Mouse (Mus musculus) testis, postnatal 10 days (tissue): ENCODE measurements at regions not wholly inside any gene's neighbourhood (a gene's known extent, or its start where the extent isn't known, plus 50 kb on each side); places are given as distances from the start of the nearest gene placed in this dataset.

Experiments used
- DNase-seq: peaks from one replicate; pipeline ENCODE4 v3.0.0; 2021; ENCODE audit warnings: low spot score

DNA sequence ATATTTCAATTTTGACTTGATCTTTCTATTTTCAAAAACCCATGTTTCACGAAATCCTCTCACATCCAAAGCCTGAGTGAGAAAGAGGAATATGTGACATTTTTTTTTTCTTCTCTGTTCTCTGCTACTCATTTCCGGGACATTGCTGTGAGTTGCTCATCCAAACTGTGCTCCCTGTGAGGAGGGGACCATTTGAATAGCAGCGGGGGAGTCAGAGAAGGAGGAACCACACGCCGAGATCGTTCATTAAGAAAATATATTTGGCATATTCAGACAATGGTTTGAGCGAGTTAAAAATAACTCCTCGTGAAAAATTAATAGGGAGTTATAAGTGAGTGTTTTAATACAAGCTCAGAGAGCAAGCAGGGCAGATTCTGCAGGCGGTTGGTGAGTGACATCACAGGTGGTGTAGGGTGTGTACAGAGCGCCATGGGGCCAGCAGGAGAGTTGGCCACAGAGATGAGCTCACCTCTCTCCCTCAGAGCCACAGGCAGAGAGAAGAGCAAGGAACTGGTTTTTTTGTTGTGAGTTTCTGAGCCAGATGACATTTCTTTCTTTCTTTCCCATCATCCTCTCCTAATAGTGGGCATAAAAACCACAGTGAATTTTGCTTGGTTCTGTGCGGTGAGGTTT, 54.4 kb upstream of the Calcoco1 start:
- DNase-seq, result no peak

DNA sequence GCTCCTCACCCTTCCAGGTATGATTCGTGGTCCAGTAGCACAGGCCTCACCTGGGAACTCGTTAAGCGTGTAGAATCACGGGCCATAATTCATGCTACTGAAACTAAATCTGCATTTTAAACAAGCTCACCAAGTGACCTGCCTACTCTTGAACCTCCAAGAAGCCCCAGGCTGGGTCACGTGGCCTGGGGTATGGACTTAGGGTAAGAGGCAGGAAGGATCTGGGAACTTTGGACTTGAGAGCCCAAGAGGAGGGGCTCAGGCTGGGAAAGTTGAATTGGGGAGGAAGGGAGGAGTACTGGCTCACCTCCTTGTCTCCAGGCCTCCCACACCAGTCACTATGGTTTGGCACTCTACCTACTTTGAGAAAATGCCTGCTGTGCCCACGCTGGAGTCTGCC, 58.6 kb upstream of the Calcoco1 start:
- DNase-seq, result no peak

DNA sequence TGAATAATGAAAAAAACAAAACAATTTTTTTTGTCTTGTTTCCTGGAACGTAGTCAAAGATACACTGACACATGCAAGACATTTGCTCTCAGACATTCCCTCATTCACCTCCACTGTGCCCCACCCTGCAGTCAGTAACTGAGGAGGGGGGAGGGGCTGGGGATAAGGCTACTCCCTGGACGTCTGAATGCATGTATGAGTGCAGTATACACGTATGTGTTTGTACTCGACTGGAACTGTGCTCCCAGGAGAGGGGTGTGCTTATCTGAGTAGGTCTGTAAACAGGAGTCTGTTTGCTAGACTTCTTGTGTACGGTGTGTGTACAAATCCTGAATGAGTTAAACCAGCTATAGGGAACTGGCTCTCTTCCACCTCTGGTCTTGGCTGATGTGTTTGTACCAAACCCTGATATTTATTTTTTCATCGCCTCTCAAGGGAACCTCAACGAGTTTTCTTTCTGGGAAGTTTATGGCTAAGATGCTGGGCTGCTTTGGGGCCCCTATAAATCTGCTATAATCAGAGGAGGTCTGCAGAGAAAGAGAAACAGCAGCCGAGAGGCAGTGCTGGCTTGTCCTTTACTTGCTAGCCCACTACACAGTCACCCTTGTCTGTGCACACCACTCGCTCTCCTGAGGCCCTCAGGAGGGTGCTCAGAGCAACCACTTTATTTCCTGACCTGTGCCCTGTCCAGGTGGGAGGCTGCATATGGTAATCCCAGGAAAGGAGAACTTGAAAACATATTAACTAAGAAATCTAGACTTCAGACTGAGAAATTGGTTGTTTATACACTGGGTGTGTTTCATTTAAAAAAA, 61.2 kb upstream of the Calcoco1 start:
- no peak for DNase-seq

DNA sequence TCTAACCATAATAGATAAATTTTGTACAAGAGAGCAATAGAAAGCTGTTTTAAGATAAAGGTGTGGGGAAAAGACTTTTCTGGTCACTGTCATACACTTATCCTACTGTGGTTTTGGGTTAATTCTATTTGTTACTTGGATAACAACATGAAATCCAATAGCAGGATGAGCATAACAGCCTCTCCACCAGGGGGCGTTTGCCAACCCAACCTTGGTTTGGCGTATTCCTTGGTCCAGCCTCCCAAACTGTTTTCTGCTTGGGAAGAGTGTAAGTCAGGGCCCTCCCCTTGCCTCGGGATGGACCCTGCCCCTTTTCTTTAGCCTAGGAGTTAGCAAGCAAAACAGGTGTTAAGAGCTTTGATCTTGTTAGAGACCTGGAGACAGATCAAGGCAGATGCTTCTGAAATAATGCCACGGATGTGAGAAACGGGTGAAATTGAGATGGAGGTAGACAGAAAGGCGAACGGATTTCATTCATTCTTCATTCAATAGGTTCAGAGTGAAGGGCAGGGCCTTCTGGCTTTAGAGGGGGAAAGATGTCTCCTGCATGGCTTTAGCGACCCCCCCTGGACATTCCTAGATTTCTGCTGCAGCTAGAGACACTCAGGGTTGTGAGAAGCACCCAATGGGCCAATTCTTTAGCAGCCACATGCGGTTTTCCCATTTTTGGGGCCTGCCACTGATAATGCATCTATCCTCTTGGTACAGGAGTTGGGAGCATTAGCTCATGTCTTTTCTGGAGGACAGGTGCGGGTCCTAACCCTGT, 63.3 kb upstream of the Calcoco1 start:
- DNase-seq, result peak; percentile 86

DNA sequence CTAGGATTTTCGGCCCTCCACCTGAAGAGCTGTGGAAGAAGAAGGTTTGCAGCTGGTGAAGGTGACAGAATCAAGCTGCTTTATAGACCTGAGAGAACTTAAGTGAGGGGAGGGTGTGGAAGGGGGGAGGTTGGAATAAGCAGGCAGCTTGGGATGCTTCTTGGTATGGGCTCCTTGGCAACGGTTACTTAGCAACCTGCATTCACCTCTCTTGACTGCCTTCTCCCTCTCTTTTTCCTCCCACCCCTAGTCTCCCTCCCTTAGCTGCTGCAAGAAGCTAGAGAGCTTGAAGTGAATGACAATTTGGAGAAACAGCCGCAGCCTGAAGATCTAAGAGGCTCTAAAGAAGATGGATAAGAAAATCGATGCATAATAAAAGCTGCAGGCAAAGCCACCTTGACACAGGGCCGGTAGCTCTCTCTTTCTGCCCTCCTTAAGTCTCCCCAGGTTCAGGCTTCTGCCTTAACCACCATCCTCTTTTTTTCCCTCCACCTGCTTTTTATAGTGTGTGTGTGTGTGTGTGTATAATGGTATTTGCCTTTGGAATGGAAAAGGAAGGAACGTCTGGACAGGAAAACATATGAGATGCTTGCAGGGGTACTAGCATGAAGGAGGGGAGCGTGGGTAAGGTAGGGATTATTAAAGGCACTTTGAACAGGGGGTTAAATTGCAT, 67.0 kb upstream of the Calcoco1 start:
- DNase-seq, result no peak

DNA sequence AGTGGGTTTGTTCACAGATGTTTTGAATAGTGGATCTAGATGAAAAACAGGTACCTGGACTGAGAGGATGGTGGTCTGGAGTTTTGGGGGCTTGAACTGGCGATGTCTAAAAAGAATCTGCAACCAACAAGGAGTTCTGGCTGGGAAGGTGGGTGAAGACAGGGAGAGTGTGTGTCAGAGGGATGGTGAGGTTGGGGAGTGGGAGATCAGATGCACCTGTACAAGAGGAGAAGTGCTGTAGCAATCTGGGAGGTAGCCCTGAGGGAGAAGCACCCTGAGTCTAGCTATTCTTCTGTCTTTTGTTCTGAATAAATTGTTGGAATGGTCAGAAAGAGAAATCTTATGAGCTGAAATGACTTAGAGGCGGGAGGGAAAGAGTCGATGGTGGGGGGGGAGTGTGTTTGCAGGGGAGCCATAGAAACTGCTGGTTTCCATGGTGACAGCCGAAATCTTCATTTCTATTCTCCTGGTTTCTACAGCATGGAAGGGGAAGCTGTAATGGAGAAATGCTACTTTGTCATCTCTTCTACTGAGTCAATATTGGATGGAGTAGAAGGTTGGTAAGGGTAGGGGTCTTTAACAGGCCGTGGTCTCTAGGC, 75.1 kb upstream of the Calcoco1 start:
- no peak for DNase-seq

DNA sequence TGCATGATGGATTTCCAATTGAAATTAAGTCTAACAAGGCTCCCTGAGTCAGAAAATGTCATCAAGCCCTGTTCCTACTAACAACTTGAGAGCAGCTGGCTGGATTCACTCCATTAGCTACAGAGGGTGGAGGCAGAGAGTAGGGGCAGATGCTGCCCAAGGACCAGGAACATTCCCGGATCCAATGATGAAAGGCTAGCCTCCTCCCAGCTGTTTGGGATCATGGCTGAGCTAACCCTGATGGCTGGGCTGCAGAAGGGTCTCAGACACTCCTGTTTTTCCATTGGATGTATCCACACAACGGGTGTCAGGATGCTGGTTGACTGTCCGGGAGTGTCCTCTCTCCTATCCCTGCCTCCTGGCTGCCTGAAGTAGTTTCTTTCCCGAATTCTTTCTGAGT, 78.1 kb upstream of the Calcoco1 start:
- DNase-seq, result no peak

DNA sequence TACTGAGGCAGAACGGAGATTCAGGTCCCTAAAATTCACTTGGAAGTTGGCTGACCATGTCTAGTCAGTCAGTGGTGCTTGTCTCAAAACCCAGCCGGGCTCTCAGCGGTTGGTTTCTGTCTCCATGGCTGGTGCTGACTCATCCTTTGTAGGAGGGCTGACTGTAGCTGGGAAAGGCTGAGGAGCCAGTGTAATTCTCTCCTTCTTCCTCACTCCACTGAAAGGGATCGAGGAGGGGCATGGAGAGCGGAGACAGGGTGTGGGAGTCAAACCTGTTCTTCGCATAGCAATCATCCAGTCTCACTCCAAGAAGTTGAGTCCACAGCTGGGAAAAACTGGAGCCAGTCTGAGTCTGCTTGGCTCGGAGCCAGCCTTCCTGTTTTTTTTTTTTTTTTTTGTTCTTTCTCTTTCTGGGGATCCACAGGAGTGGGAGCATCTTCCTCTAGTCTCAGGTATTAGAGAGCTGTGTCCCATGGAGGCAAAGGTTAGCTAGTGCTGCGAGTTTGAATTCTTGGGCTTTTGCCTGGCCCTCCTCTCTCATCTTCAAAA, 80.4 kb upstream of the Calcoco1 start:
- DNase-seq, result no peak

DNA sequence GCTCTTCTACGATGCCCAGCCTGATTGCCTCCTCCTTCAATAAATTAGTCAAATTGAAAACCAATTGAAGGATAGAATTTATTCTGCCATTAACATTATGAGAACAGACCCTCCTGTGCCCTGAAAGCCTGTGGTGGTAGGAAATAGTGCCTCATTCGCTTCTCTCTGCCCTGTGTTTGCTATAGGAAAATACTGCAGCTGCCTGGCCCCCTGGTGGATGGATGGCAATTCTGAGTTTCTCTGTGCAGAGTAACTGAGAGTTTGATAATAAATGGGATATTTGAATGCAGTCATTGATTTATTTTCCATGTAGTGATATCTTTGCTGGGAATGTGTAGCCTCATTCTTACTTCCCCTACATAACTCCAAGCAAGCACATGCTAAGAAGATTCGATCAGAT, 85.4 kb upstream of the Calcoco1 start:
- DNase-seq, result peak; percentile 59

DNA sequence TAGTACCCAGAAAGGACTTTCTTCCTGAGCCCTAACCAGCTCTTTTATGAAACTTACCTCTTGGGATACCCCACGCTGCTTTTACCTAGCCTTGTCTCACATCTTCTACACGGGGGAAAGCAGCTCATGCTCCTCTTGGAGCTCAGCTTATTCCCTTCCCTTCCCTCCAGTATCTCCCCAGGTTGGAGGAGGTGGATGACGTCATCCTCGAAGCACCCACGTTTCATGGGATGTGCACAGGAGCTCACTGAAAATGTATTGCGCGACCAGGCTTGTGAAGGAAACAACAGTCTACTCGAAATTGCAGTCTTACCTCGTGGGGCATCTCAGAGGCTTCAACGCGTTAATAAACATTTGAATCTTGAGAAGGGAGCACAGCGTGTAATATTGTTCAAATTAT, 97.2 kb upstream of the Calcoco1 start:
- DNase-seq, result no peak

DNA sequence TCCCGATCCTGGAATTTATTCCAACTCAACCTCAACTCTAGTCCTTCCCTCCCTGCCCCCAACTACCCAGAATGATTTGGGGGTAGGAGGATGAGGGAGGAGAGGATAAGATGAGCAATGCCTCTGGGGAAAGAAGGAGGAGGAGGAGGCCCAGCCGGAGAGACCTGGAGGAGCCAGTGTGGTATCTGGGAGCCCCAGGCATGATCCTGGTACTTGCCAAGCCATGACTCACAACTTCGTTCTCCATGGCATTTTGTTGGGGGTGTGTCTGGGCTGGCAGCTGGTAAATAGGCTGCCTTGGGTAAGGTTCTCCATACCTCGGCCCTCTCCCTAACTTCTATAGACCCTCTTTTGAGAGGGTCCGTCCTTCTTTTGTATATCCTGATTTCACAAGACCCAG, 81.2 kb upstream of the Hoxc13 start:
- DNase-seq, result no peak

DNA sequence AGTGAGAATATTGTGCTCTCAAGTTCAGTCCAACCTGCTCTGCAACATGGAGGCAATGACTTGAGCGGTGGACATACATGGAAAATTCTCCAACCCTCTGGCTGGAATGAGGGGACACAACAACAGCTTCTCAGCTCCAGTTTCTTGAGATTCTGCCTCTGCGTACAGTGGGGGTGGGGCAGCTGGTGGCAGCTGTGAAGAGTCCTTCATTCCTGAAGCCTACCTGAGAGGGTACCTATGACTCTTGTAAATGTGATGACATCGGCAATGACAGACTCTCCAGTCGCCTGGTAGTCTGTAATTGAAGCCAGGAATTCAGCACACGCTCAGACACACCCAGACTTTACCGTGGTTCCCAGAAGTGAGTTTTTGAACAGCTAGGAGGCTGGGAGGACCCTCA, 58.5 kb upstream of the Hoxc13 start:
- DNase-seq, result no peak

DNA sequence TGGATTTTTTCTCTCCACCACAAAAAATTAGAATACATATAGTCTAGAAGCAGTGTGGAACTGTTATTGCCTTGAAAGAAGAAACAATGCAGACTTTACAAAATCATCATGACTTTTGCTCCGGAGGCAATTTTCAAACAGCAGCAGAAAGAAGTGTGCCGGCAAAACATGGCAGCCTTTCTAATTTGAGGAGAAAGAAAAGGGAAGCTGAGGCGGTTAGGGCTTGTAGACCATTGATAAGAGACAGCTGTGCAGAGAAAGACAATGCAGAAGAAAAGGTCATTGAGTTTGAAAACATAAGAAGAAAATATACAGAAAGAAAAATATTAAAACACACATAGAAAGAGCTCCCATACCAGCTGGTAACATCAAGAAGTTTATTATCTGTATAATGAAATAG, 54.1 kb upstream of the Hoxc13 start:
- DNase-seq, result no peak
